Mouse (Mus musculus) heart, postnatal 14 days (tissue): ENCODE measurements around the gene Olfr1241. TPM values are rescaled to one million over a fixed set of nuclear protein-coding genes. Genes with fewer than 3 reads are reported as not detected.

Source experiments
- DNase-seq, 2 experiments: peaks; one replicate each; pipeline ENCODE4 v3.0.0; 2021 to 2022
- intact Hi-C: fragments of 180-260 bp; cut with DNase I; formaldehyde crosslinking; loops from one replicate; pipeline ENCODE4 v1.15.1; 2025
- long read RNA-seq, 2 experiments: library from polyadenylated mRNA; stranded (forward); transcript quantifications; one replicate each; pipeline ENCODE4 v2.0.0; 2021
- total RNA-seq, 2 experiments: library from RNA; stranded (reverse); gene quantifications; 2 replicates each; pipeline ENCODE4 v1.2.3; 2021

The Olfr1241 gene
- not detected for total RNA-seq
- long read RNA-seq, experiment 1, result 0 reads
- long read RNA-seq, experiment 2, result 0 reads

- no peak for DNase-seq
- intact Hi-C loops, result no loop called here
Measured at GRCm38 (mm10) chr2:89487026-89487425, at the start of gene Olfr1241. Olfr1241 (minus strand) TSS chr2:89487126.

- intact Hi-C loops, result no loop called here
- DNase-seq, result no peak
Measured at GRCm38 (mm10) chr2:89531387-89531786, 44.5 kb upstream of the Olfr1241 start, which contains the start of gene Olfr1243. Olfr1243 (minus strand) TSS chr2:89531487.

GRCm38 (mm10) chr2:89498235-89498634 is 11.3 kb upstream of the Olfr1241 start, which contains the start of gene Olfr1242:
Olfr1242 (minus strand) TSS chr2:89498335.
- intact Hi-C loops, result no loop called here
- no peak for DNase-seq

GRCm38 (mm10) chr2:89442900-89443299 is 44.0 kb downstream of the Olfr1241 start, which contains the start of gene Olfr1240:
Olfr1240 (minus strand) TSS chr2:89443000.
- no peak for DNase-seq
- intact Hi-C loops, result no loop called here

Other genes with a start within 250 kb of the Olfr1241 start
- not detected for gene Olfr1228, start 233.1 kb downstream of the Olfr1241 start, total RNA-seq
- not detected for gene Olfr1229, start 199.1 kb downstream of the Olfr1241 start, total RNA-seq
- not detected for gene Olfr1230, start 189.9 kb downstream of the Olfr1241 start, total RNA-seq
- gene Olfr1231, start 180.1 kb downstream of the Olfr1241 start, total RNA-seq, result not detected
- not detected for gene Olfr1232, start 157.5 kb downstream of the Olfr1241 start, total RNA-seq
- not detected for gene Olfr1233, start 144.7 kb downstream of the Olfr1241 start, total RNA-seq
- gene Olfr1234, start 122.3 kb downstream of the Olfr1241 start, total RNA-seq, result not detected
- not detected for gene Olfr1238, start 77.5 kb downstream of the Olfr1241 start, total RNA-seq
- gene Olfr1239, start 66.7 kb downstream of the Olfr1241 start, total RNA-seq, result not detected
- not detected for gene Olfr1240, start 44.1 kb downstream of the Olfr1241 start, total RNA-seq
- not detected for gene Olfr1242, start 11.2 kb upstream of the Olfr1241 start, total RNA-seq
- not detected for gene Olfr1243, start 44.4 kb upstream of the Olfr1241 start, total RNA-seq
- not detected for gene Olfr1245, start 91.3 kb upstream of the Olfr1241 start, total RNA-seq
- not detected for gene Olfr1246, start 106.0 kb upstream of the Olfr1241 start, total RNA-seq
- not detected for gene Olfr1247, start 127.0 kb upstream of the Olfr1241 start, total RNA-seq
- not detected for gene Olfr1248, start 131.1 kb upstream of the Olfr1241 start, total RNA-seq
- gene Olfr1249, start 147.9 kb upstream of the Olfr1241 start, total RNA-seq, result not detected
- not detected for gene Olfr1250, start 174.3 kb upstream of the Olfr1241 start, total RNA-seq
- gene Olfr1251, start 184.8 kb upstream of the Olfr1241 start, total RNA-seq, result not detected
- gene Olfr1252, start 237.9 kb upstream of the Olfr1241 start, total RNA-seq, result not detected